Mouse (Mus musculus) limb, embryonic 10.5 days (tissue): ENCODE data around the gene Zfp526. TPM values are rescaled to one million over a fixed set of nuclear protein-coding genes. Genes with fewer than 3 reads are reported as not detected.

Experiments
- DNase-seq: peaks from one replicate; pipeline ENCODE4 v3.0.0-alpha.2; 2017; ENCODE audit warnings: low spot score
- H3K27ac ChIP-seq: fragments of 300-500 bp; sonication (generic); 2 replicates; pipeline ENCODE4 v1.5.1; 2016; ENCODE audit warnings: mild to moderate bottlenecking
- H3K27me3 ChIP-seq: fragments of 300-500 bp; sonication (generic); 2 replicates; pipeline ENCODE4 v1.6.1; 2016; ENCODE audit warnings: low read depth, mild to moderate bottlenecking; ENCODE audit not compliant: poor library complexity, severe bottlenecking
- H3K36me3 ChIP-seq: fragments of 300-500 bp; sonication (generic); 2 replicates; pipeline ENCODE4 v1.6.1; 2016; ENCODE audit warnings: mild to moderate bottlenecking, moderate library complexity
- H3K4me1 ChIP-seq: fragments of 300-500 bp; sonication (generic); 2 replicates; pipeline ENCODE4 v1.6.1; 2016
- H3K4me3 ChIP-seq: fragments of 300-500 bp; sonication (generic); 2 replicates; pipeline ENCODE4 v1.5.1; 2016; ENCODE audit warnings: mild to moderate bottlenecking, moderate library complexity
- H3K9me3 ChIP-seq: fragments of 300-500 bp; sonication (generic); replicated peaks from 2 replicates; pipeline ENCODE4 v1.6.1; 2016; ENCODE audit warnings: mild to moderate bottlenecking
- WGBS: fragments of 180-500 bp; shearing (Covaris S2); methylation state at CpG from one replicate; pipeline ENCODE4 v1.1.7; 2016; 5-methylcytosine and 5-hydroxymethylcytosine counted together
- polyA plus RNA-seq: library from polyadenylated mRNA; unstranded; fragments of >200 nt; fragmentation: Nextera tagmentation; extraction: Ambion mirVana; gene quantifications from 2 replicates; pipeline ENCODE4 v1.2.1, GENCODE M21; 2016

Zfp526 gene
- polyA plus RNA-seq, 1 experiment from 2014 or later = 3.1 TPM

- H3K27ac ChIP-seq = no peak overlapping the region
- no peak overlapping the region for H3K4me3 ChIP-seq
- DNase-seq = no peak
- no peaks in the 10 kb centered on the region for H3K9me3 ChIP-seq
- H3K27me3 ChIP-seq = no peaks in the 10 kb centered on the region
- 81% methylated on average over 8 of the region's 8 CpGs for whole genome bisulfite sequencing
- H3K4me1 ChIP-seq = peaks cover 5% of the 10 kb centered on the region; the same call in 1 of the 2 replicates
- H3K36me3 ChIP-seq = no peaks in the 10 kb centered on the region
These were observed 29.1 kb upstream of the Zfp526 start for GRCm38 (mm10) chr7:25192110-25192509.

GRCm38 (mm10) chr7:25195148-25195547 is 26.1 kb upstream of the Zfp526 start:
- WGBS = 75% methylated on average over 3 of the region's 3 CpGs
- no peak for DNase-seq
- no peak overlapping the region for H3K4me3 ChIP-seq
- no peaks in the 10 kb centered on the region for H3K27me3 ChIP-seq
- no peaks in the 10 kb centered on the region for H3K4me1 ChIP-seq
- no peaks in the 10 kb centered on the region for H3K36me3 ChIP-seq
- no peaks in the 10 kb centered on the region for H3K9me3 ChIP-seq
- no peak overlapping the region for H3K27ac ChIP-seq

GRCm38 (mm10) chr7:25196107-25196506 is 25.1 kb upstream of the Zfp526 start:
- no peaks in the 10 kb centered on the region for H3K27me3 ChIP-seq
- H3K4me1 ChIP-seq = peaks cover 1% of the 10 kb centered on the region; the same call in 1 of the 2 replicates
- 85% methylated on average over 9 of the region's 9 CpGs for WGBS
- no peaks in the 10 kb centered on the region for H3K9me3 ChIP-seq
- DNase-seq = no peak
- H3K36me3 ChIP-seq = no peaks in the 10 kb centered on the region
- no peak overlapping the region for H3K27ac ChIP-seq
- H3K4me3 ChIP-seq = no peak overlapping the region

- WGBS = 76% methylated on average over 10 of the region's 10 CpGs
- peaks cover 8% of the 10 kb centered on the region; the same call in 1 of the 2 replicates for H3K4me1 ChIP-seq
- no peak overlapping the region for H3K27ac ChIP-seq
- no peaks in the 10 kb centered on the region for H3K9me3 ChIP-seq
- no peak for DNase-seq
- no peak overlapping the region for H3K4me3 ChIP-seq
- no peaks in the 10 kb centered on the region for H3K27me3 ChIP-seq
- H3K36me3 ChIP-seq = peaks cover 10% of the 10 kb centered on the region; the same call in 1 of the 2 replicates
These were observed 23.7 kb upstream of the Zfp526 start for GRCm38 (mm10) chr7:25197384-25198018.

GRCm38 (mm10) chr7:25203624-25204023 is 17.6 kb upstream of the Zfp526 start:
- no peaks in the 10 kb centered on the region for H3K9me3 ChIP-seq
- peak overlapping the region; percentile 26; the same call in 1 of the 2 replicates for H3K27ac ChIP-seq
- peaks cover 33% of the 10 kb centered on the region for H3K36me3 ChIP-seq
- no peak overlapping the region for H3K4me3 ChIP-seq
- H3K4me1 ChIP-seq = peaks cover 20% of the 10 kb centered on the region
- DNase-seq = no peak
- WGBS = 89% methylated on average over 20 of the region's 20 CpGs
- no peaks in the 10 kb centered on the region for H3K27me3 ChIP-seq

GRCm38 (mm10) chr7:25205355-25206093 is 15.7 kb upstream of the Zfp526 start:
- H3K36me3 ChIP-seq = peaks cover 50% of the 10 kb centered on the region
- peak overlapping the region; percentile 33; the same call in 1 of the 2 replicates for H3K27ac ChIP-seq
- 81% methylated on average over 16 of the region's 16 CpGs for WGBS

GRCm38 (mm10) chr7:25206094-25206830 is 15.0 kb upstream of the Zfp526 start:
- no peaks in the 10 kb centered on the region for H3K9me3 ChIP-seq
- no peaks in the 10 kb centered on the region for H3K27me3 ChIP-seq
- no peak for DNase-seq
- H3K36me3 ChIP-seq = peaks cover 57% of the 10 kb centered on the region
- WGBS = 89% methylated on average over 16 of the region's 16 CpGs
- no peak overlapping the region for H3K4me3 ChIP-seq
- peaks cover 17% of the 10 kb centered on the region for H3K4me1 ChIP-seq
- no peak overlapping the region for H3K27ac ChIP-seq

More at GRCm38 (mm10) chr7:25205355-25206093, 15.7 kb upstream of the Zfp526 start:
- H3K4me1 ChIP-seq = peaks cover 20% of the 10 kb centered on the region
- DNase-seq = no peak
- no peak overlapping the region for H3K4me3 ChIP-seq
- no peaks in the 10 kb centered on the region for H3K9me3 ChIP-seq
- H3K27me3 ChIP-seq = no peaks in the 10 kb centered on the region

GRCm38 (mm10) chr7:25209161-25209622 is 12.0 kb upstream of the Zfp526 start:
- whole genome bisulfite sequencing = 69% methylated on average over 3 of the region's 3 CpGs
- H3K27ac ChIP-seq = no peak overlapping the region
- no peaks in the 10 kb centered on the region for H3K27me3 ChIP-seq
- DNase-seq = no peak
- H3K9me3 ChIP-seq = no peaks in the 10 kb centered on the region
- peaks cover 6% of the 10 kb centered on the region for H3K4me1 ChIP-seq
- H3K4me3 ChIP-seq = no peak overlapping the region
- H3K36me3 ChIP-seq = peaks cover 36% of the 10 kb centered on the region

- Histone ChIP-seq H3K27ac (no peak overlapping the region), H3K9me3 (no peaks in the 10 kb centered on the region), H3K27me3 (no peaks in the 10 kb centered on the region), H3K4me3 (no peak overlapping the region), H3K4me1 (peaks cover 2% of the 10 kb centered on the region), H3K36me3 (peaks cover 40% of the 10 kb centered on the region)
- 76% methylated on average over 4 of the region's 4 CpGs for WGBS
- DNase-seq = no peak
These were observed 10.7 kb upstream of the Zfp526 start for GRCm38 (mm10) chr7:25210482-25210881.

- H3K4me1 ChIP-seq = peaks cover 7% of the 10 kb centered on the region
- no peak overlapping the region for H3K27ac ChIP-seq
- H3K9me3 ChIP-seq = no peaks in the 10 kb centered on the region
- no peak for DNase-seq
- 84% methylated on average over 3 of the region's 3 CpGs for WGBS
- peaks cover 36% of the 10 kb centered on the region for H3K36me3 ChIP-seq
- H3K27me3 ChIP-seq = no peaks in the 10 kb centered on the region
- no peak overlapping the region for H3K4me3 ChIP-seq
These were observed 8.1 kb upstream of the Zfp526 start for GRCm38 (mm10) chr7:25213099-25213498.

GRCm38 (mm10) chr7:25214172-25214571 is 7.1 kb upstream of the Zfp526 start:
- Histone ChIP-seq H3K4me1 (peaks cover 16% of the 10 kb centered on the region), H3K4me3 (no peak overlapping the region), H3K27me3 (no peaks in the 10 kb centered on the region), H3K27ac (no peak overlapping the region), H3K36me3 (peaks cover 26% of the 10 kb centered on the region), H3K9me3 (no peaks in the 10 kb centered on the region)
- 90% methylated on average over 2 of the region's 2 CpGs for WGBS
- no peak for DNase-seq

GRCm38 (mm10) chr7:25217653-25218395 is 3.4 kb upstream of the Zfp526 start:
- peaks cover 11% of the 10 kb centered on the region for H3K36me3 ChIP-seq
- no peaks in the 10 kb centered on the region for H3K27me3 ChIP-seq
- DNase-seq = no peak
- H3K9me3 ChIP-seq = no peaks in the 10 kb centered on the region
- no peak overlapping the region for H3K27ac ChIP-seq
- peak overlapping the region; percentile 81 for H3K4me3 ChIP-seq
- 60% methylated on average over 12 of the region's 12 CpGs for WGBS
- H3K4me1 ChIP-seq = peaks cover 44% of the 10 kb centered on the region
